Mouse (Mus musculus) neural tube, embryonic 10.5 days (tissue): Measurements from ENCODE around the gene Prr32.

Source experiments
- DNase-seq: peaks from one replicate; pipeline ENCODE4 v3.0.0-alpha.2; 2017; ENCODE audit warnings: low spot score; ENCODE audit errors: extremely low spot score

The Prr32 gene

GRCm38 (mm10) chrX:45090604-45091003 is at the start of gene Prr32:
Gene Prr32, plus strand, starts transcription at chrX:45090904.
- DNase-seq, result no peak
